Mouse (Mus musculus) cerebellum, adult (tissue): Measurements from ENCODE around the gene Hmx3.

Experiments used
- ATAC-seq: cut with Nextera tagmentation; 2 replicates; pipeline ENCODE4 v1.9.2; 2017; ENCODE audit warnings: mild to moderate bottlenecking, moderate library complexity, mixed read lengths; ENCODE audit not compliant: insufficient number of reproducible peaks, low FRiP score, low TSS enrichment

Gene Hmx3

GRCm38 (mm10) chr7:131542115-131542871 lies at the start of gene Hmx3:
Gene Hmx3 (plus strand): TSS chr7:131542867.
- ATAC-seq = no peak

GRCm38 (mm10) chr7:131503739-131504138 lies 38.9 kb upstream of the Hmx3 start:
- no peak for ATAC-seq

- no peak for ATAC-seq
Measured at GRCm38 (mm10) chr7:131539979-131540378, 2.7 kb upstream of the Hmx3 start.

- ATAC-seq = no peak
Measured at GRCm38 (mm10) chr7:131541184-131542114, 1.2 kb upstream of the Hmx3 start.

GRCm38 (mm10) chr7:131542872-131543622 lies 380 bp downstream of the Hmx3 start:
- ATAC-seq = no peak

GRCm38 (mm10) chr7:131543623-131544481 lies 1.2 kb downstream of the Hmx3 start:
- ATAC-seq = no peak

- no peak for ATAC-seq
Measured at GRCm38 (mm10) chr7:131544871-131545270, 2.2 kb downstream of the Hmx3 start.

- ATAC-seq = no peak
Measured at GRCm38 (mm10) chr7:131545701-131546385, 3.2 kb downstream of the Hmx3 start.

GRCm38 (mm10) chr7:131546423-131546822 lies 3.8 kb downstream of the Hmx3 start:
- ATAC-seq = no peak

- ATAC-seq = no peak
Measured at GRCm38 (mm10) chr7:131547481-131547880, 4.8 kb downstream of the Hmx3 start.

GRCm38 (mm10) chr7:131548473-131548872 lies 5.8 kb downstream of the Hmx3 start, which contains the start of gene Hmx2:
Gene Hmx2 (plus strand): TSS chr7:131548773.
- no peak for ATAC-seq

- ATAC-seq = no peak
Measured at GRCm38 (mm10) chr7:131551471-131551870, 8.8 kb downstream of the Hmx3 start.

GRCm38 (mm10) chr7:131551931-131552741 lies 9.5 kb downstream of the Hmx3 start:
- ATAC-seq = no peak

GRCm38 (mm10) chr7:131552781-131553180 lies 10.1 kb downstream of the Hmx3 start:
- ATAC-seq = no peak

GRCm38 (mm10) chr7:131553771-131554175 lies 11.1 kb downstream of the Hmx3 start:
- no peak for ATAC-seq

GRCm38 (mm10) chr7:131554341-131555180 lies 11.9 kb downstream of the Hmx3 start:
- ATAC-seq = no peak

GRCm38 (mm10) chr7:131555301-131556081 lies 12.8 kb downstream of the Hmx3 start:
- no peak for ATAC-seq
